Mouse (Mus musculus): ENCODE data around the gene Prrc2b.

Prrc2b gene

DNA sequence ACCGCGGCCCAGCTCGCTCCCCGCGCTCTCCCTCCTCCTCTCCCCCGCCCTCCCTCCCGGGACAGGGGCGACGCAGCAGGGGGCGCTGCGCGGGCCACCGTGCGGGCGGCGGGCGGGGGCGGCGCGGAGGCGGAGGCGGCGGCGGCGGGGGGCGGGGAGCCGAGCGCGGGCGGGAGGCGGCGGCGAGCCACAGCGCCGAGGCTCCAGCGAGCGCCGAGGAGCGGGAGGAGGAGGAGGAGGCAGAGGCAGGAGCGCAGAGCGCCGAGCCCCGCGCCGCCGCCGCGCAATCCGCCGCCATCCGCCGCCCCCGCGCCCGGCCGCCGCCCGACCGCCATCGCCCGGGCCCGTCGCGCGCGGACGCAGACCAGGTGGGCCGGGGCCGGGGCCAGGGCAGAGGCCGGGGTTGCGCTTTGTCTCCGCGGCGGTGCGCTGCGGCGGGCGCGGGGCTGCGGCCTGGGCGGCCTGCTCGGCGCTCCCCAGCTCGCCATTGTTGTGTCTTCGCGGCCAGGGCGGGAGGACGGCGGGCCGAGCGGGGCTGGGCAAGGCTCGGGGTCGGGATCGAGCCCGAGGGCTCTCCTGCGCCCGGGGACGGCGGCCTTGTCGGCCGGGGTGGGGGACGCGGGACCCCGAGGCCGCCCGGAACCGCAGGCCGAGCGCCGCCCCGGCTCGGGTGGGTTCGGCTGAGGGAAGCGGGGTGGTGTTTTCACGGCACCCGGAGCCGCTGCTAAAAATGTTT, at the start of gene Prrc2b:
Prrc2b (plus strand) TSS at position 159 of the 736 bp plus-strand sequence.
- DNase-seq, result peak; percentile 56 to 72

DNA sequence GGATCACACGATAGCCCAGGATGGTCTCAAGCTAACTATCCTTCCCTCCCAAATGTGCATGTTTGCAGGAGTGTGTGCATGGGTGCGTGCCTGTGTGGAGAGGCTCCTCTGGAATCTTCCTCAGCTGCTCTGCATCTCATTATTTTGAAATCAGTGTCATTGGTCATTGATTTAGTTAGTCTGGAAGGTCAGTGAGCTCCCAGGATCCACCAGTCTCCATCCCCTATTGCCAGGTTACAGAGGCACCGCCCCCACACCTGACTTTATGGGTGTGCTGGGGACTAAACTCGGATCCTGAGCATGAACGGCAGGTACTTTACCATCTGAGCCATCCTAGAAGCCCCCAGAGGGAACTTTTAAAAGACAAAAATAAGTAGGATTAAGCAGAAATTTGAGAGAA, 47.9 kb upstream of the Prrc2b start:
- DNase-seq, result no peak

DNA sequence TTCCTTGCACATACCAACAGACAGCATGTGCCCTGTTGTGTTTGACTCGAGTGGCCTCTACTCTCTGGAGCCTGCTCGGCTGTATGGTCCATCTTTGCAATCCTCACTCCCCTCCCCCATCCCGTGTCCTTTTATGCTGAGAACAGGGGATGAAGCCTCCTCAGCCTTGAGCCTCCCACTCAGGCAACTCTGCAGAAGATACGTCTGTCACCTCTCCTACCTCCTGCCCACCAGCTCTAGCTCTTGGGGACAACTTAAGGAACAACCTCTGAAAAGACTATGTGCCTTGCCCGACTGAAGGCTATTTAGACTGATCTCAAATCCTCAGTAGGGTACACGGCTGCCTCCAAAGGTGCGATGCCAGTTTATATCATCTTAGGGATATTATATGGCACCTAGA, 47.3 kb upstream of the Prrc2b start:
- DNase-seq, result no peak

DNA sequence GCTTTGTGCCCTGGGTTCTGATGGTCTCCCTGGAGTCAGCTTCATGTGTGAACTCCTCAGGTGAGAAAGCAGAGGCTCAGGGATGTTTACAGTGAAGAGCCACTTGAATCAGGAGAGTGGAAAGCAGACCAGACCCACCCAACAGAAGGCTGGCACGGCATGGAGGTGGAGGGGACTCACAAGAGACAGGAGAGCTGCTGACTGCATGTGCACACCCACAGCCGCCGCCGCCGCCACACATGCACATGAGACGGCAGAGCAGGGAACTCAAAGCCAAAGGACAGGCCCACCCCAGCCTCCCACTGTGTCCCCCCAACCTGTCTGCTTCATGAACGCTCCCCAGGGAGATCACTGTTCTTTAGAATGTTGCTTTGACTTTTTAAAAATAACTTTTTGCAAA, 46.8 kb upstream of the Prrc2b start:
- no peak for DNase-seq

DNA sequence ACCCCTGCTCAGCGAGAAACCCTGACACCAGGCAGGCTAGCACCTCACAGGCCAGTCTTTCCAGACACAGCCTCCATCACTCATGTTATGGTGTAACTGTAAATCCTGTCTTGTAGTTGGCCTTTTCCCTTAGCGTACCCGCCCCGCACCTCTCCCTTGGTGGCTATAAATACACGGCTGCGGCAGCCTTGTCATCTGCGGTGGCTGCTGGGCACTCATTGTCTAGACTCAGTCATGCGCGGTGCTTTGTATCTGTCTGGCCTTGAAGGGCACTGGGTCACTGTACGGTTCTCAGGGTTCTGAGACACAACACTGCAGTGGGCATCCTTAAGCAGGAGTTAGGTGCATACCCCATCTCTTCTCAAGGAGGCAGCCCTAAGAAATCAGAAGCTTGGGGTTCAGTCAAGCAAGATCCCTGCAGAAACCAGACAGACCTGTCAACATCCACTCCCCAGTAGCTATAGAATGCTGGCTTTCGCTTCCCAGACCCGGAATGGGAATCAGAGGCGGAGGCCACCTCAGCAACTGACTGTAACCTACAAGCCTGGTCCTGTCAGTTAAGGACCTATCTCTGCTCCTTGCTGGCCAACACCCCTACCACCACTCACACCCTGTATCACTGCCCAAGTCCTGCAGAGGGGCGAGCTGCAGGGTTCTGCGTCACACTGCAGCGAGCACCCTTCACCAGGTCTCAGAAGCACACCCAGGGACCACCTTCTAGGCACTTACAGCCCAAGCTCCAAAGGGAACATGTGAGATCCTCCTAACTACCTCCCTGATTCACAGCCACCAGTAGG, 45.6 kb upstream of the Prrc2b start:
- no peak for DNase-seq

DNA sequence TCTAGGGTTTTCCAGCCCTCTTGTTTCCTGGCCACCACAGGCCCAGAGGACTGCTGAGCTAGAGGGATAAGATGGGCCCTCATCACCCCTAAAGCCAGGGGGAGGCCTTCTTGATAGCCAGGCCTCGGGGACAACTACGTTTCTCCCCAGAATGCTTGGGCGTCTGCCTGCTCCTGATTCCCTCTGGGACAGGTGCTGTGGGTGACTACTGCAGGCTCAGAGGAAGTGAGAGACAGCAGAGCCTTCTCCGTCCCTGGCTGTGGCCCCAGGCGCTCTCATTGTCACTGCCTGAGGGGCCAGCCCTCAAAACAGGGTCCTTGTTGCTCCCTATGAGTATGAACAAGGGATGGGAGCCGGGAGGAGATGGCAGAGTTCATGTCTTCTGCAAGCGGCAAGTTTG, 45.0 kb upstream of the Prrc2b start:
- DNase-seq, result no peak

DNA sequence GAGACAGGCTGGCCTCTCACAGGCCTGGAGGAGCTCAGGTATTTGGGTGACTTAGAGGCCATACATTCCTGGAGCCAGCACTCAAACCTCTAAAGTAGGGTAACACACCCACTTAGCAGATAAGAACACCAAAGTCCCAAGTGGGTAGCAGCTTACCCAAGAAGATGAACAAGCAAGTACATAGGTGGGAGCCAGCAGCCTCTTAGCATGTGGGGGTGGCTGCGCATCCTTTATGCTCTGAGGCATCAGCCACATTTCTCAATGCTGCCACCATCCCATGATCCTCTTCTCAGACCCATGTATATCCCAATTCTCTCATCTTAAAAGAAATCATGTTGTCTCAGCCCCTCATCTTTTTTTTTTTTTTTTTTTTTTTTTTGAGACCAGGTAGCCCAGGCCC, 39.6 kb upstream of the Prrc2b start:
- no peak for DNase-seq

DNA sequence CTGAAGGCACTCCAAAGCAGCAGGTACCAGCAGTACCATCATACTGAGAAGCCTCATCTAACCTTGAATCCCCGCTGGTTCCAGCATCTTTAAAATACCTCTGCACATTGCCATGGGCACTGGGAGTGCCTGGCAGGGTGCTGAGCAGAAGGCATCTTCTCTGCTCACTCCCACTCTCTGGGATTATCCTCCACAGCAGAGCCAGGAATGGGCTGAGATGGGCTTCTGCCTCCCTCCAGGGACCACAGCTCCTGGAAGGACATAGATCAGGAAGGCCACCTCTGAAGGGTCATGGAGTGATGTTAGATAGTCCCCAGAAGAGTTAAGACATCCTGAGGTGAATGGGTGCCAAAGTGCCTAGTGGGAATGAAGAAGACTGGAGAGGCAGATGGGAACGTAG, 38.3 kb upstream of the Prrc2b start:
- DNase-seq, result no peak

DNA sequence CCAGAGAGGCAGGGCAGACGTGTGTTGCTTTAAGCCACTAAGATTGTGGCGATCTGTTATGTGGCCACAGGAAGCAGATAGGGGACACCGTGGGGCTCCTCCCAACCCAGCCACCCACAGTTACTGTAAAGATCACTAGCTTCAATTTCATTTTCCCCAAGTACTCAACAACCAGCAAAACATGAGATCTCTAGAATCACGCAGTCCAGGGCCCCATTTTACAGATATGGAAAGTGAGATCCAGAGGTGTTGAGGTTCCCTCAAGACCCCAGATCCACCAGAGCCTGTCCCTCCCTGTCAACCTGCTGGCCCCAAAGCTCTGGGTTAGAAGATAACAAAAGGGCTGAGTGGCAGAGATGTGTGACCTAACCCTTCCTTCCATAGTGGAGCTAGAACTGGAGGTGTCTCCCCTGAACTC, 35.0 kb upstream of the Prrc2b start:
- no peak for DNase-seq

DNA sequence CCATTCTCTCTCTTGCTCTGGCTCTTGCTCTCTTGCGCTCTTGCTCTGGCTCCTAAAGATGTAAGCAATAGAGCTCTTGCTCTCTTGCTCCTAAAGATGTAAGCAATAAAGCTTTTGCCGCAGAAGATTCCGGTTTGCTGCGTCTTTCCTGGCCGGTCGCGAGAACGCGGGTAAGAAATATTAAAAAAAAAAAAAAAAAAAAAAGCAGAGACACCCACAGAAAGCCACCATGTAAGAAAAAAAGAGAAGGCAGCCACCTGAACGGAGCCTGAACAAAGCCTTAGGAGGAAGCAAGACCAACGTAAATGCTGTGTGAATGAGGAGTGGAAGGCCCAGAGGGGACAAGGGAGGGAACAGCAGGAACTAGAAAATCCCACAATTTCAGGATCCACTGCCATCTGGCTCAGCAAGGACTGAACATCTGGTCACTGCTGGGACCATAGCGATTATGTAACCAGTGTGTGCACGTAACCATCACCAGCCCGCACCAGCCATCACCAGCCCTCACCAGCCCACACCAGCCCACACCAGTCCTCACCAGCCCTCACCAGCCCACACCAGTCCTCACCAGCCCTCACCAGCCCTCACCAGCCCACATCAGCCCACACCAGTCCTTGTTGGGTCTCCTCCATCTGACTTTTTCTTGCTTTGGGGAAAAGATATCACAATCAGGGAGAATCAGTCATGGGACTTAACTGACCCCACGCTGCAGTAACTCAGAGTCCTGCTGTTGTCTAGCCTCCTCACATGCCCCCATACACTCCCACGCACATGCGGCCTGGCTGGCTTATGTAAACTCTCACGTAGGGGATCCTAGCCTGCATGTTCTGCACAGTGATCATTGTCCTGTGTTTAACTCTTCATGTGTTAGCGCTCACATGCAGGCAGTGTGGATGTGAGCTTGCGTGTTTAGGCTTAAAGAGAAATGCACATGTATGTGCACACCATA, 30.8 kb upstream of the Prrc2b start:
- no peak for DNase-seq

DNA sequence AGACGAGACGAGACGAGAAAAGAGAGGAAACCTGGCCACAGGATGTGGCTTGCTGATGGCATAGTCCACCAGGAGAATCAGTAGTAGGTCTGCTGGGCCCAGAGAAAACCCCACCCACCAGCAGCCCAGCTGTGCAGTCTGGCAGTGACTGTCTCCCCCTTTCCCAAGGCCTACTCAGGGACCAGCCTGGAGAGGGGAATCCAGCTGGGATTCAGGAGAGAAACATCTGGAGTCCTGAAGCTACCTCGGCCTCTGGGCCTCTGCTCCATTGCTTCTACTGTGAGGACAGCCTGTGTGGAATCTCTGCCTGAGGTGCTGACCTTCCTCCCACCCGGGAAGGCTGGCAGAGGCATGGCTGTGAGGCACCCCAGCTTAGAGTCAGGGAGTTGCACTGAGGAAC, 29.7 kb upstream of the Prrc2b start:
- no peak for DNase-seq

DNA sequence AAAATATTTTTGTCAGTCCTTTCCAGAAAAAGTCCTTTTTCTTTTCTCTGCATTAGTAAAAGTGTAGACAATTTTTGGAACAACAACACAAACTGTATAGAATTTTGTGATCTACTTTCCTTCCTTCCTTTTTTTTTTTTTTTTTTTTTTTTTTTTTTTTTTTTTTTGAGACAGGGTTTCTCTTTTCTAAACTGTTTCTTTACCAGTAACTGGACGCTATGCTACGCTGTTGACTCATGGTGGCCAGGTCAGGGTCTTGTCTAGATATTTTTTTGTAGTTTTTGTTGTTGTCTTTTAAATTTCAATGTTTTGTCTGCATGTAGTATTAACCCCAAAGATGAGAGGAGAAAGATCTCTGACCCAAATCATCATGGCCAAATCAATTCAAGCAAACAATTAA, 29.1 kb upstream of the Prrc2b start:
- no peak for DNase-seq

DNA sequence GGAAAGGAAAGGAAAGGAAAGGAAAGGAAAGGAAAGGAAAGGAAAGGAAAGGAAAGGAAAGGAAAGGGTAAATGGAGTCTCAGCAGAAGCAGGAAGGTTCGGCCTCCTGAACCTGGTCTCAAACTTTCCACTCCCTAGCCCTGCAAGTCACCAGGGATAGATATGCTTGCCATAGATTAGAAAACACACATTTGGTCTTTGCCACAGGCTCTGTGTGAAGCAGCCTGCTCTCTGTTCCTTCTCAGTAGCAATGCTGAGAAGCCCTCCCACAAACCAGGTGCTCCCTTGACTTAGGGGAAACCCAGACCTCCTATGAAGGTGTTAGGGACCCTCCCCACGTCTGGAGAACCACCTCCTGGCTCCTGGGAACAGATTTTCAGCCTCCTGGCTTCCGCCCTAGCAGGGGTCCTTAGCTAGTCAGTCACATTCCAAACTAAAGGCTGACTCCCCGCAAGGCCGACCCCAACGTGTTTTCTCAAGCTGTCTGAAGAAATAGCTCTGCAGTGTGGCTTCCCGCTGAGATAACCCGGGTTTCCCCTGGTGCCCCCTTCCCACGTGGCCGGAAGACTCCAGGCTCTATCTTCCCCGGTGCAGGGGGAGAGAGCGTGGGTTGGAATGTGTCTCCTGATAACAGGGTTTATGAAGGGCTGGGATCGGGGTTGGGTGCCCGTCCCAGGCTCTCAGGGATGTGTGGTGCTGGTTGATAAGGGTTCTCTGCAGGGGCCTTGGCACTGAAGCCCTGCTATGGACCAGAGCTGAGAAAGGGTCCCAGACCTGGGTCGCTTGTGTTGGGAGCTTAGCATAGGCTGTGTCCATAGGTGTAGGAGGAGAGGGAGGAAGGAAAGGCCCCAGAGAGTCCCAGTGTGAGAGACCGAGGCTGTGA, 23.0 kb upstream of the Prrc2b start:
- DNase-seq, result no peak

DNA sequence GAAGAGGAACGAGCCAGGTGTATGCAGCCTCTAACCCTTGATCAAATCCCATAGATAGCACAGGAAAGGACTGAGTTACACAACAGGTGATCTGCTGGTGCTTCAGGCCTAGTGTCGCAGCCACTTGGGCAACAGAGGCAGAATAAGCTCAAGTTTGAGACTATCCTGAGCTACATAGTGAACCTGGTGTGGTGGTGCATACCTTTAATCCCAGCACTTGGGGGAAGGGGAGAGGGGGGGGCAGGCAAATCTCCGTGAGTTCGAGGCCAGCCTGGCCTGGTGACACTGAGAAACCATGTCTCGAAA, 22.4 kb upstream of the Prrc2b start:
- DNase-seq, result no peak

DNA sequence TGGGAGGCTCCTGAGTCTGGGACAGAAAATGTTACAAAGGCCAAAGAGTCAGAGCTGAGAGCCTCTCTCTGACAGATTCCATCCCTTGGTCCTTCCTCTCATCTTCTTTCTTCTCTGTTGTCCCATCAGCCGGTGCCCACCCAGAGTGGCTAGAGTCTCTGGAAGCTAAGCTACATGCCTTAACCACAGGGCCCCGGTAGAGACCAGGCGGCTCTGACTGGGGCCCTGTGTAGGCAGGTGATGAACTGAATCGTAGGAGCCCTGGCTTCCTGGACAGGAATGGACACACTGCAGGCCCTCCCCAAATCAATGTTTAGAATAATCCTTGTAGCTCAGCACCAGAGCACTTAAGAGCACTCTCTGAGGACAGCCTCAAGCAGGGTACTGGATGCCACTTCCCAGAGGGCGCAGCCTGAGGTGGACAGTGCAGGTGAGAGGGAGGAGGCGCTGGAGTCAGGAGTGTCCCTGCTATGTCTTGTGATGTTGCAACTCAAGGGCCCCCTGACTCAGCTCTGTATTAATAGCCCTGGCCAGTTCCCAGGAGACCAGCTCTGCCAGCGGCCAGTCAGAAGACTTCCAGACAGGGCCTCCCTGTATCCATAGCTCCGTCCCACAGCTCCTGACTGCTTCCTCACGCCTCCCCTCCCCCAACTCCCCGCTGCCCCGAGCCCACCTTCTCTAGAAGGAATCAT, 21.4 kb upstream of the Prrc2b start:
- DNase-seq, result no peak

DNA sequence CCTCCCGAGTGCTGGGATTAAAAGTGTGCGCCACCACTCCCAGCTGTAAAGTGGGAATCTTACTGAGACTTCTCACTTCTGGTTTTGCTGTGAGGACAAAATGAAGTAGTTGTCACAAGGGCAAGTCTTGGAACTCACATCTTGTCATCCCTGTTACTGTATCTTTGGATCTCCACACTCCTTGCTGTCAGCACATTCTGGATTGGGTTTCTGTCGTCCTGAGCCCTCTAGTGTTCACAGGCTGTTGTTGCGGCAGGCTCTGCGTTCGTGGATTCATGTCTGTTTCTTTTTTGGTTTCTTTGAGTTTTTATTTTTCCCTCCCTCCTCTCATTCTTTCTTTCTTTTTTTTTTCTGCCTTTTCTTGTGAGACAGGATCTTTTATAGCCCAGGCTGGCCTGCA, 20.4 kb upstream of the Prrc2b start:
- DNase-seq, result peak; percentile 18 to 41

DNA sequence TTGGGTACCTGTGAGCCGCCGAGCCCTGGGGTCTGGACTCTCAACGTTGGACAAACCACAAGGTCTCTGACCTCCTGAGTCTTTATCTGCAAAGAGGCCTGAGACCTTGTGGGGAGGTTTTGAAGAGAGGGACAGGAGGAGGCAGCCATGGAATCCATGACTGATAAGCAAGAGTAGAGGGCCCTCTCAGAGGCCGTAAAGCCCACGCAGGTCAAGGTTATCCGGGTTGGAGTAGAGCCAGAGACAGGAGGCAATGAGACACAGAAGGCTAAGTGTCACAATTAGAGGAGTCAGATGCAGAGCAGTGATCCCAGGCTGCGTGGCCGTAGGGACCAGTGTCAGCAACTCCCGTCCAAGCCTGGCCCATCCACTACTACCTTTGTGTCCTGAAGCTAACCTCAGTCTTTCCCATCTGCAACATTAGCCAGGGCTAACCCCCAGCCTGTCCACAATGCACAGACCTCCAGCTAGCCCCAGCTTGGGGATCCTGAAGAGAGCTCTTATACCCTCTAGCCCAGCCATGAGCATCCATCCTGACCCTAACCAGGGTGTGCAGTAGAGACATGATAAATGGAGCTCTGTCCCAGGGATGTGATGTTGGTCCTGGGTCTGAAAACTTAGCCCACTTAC, 19.6 kb upstream of the Prrc2b start:
- no peak for DNase-seq

DNA sequence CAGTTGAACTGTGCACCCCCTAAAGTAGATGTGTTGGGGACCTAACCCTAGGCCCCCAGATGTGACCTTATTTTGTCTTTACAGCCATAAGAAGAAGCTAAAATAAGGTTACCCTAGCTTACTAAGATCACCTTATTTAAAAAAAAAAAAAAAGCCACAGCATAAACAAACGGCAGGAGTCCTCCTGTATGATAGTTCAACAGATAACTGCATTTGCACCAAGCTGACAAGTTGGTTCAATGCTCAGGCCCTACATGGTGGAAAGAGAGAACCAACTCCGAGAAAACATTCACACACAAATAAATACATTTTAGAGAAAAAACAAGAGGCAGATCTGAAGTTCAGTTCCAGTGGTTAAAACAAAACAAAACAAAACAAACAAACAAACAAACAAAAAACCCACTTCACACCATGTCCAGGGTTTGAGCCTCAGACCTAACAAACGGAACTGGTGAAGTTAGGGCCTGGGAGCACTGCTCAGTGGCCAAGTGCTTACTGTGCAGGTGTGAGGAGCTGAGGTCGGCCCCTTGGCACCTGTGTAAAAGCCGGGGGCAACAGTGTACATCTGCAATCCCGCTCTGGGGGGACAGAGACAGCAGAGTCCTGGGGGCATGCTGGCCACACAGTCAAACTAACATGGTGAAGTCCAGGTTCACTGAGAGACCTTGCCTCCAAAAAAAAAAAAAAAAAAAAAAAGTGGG, 18.9 kb upstream of the Prrc2b start:
- no peak for DNase-seq

DNA sequence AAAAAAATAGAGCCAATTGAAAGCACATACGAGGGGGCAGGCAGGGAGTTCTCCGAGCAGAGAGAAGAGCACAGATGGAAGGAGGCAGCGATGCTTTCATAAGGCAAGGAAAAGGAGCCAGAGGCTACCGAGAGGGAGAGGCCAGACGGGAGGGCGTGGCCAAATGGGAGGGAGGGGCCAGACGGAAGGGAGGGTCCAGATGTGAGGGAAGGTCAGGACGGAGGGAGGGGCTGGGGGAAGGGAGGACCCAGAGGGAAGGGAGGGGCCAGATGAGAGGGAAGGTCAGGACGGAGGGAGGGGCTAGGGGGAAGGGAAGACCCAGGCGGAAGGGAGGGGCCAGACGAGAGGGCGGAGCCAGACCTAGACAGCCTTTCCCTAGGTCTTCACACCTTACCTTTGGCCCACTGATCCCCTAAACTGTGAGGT, 18.3 kb upstream of the Prrc2b start:
- DNase-seq, result peak; percentile 72 to 77

DNA sequence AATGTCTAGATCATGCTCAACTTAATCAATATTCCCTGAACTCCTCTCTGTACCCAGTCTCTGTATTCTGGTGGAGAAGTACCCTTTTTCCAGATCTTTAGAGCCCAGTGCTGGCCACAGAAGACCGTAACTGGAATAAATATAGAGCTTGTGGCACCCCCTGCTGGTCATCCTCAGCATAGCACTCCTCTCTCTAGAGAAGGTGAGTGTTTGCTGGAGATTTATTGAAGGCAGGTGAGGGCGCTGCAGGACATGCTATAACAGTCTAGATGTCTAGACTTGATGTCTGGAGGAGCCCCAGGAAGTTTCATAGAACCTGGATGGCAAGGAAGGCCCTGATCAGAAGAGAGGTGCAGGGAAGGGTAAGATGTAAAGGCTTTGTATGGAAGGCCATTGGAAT, 16.8 kb upstream of the Prrc2b start:
- peak; percentile 86 to 90 for DNase-seq

Data from lung, adult 18-20 months (tissue).